Mouse (Mus musculus): ENCODE results near the gene Treml2. TPM values are rescaled to one million over a fixed set of nuclear protein-coding genes. Genes with fewer than 3 reads are reported as not detected.
"Not testable (repeated sequence)": the region's sequence is repeated elsewhere in the genome, so short reads cannot be mapped to it uniquely, and the experiment has no call there.

The Treml2 gene
- polyA plus RNA-seq, 1 experiment from 2014 or later, result 0.10 TPM

DNA sequence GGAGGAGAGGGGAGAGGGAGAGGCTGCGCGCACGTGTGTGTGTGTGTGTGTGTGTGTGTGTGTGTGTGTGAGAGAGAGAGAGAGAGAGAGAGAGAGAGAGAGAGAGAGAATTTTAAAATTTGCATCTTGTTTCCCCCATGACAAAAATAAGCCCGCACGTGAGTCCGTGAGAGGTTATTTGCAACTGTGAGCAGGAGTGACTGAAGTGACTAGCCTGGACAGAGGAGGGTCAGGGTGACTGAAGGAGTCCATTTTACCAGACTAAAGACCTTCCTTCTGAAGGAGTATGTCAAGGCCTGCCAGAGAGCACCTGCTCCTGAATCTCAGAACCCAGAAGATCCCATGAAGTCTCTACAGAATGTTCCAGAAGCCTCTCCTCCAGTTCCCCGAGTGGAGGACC lies 458 bp downstream of the Treml2 start:
- Histone ChIP-seq H3K4me3 (ENCODE audit: low read depth, low read length) (no peak overlapping the region), H3K9me3 (ENCODE audit: control insufficient read depth, low read length) (no peaks in the 10 kb centered on the region), H3K9ac (ENCODE audit: low read length) (no peak overlapping the region), H3K27ac (replicated peaks) (no peak overlapping the region), H3K27me3 (ENCODE audit: control insufficient read depth, insufficient read depth, low read length) (no peaks in the 10 kb centered on the region), H3K4me2 (replicated peaks; ENCODE audit: low read depth) (no peak overlapping the region), H3K36me3 (ENCODE audit: control insufficient read depth, insufficient read depth, low read length) (no peaks in the 10 kb centered on the region), H3K4me1 (replicated peaks; ENCODE audit: control insufficient read depth, insufficient read depth) (no peaks in the 10 kb centered on the region)
- ATAC-seq (ENCODE audit: low FRiP score, low TSS enrichment) (no peak), DNase-seq (ENCODE audit: low spot score) (no peak)
- TF ChIP-seq CTCF (IDR thresholded peaks at IDR 0.05; ENCODE audit: low read depth), result no peak
- no peak for TF ChIP-seq EP300 (optimal IDR thresholded peaks at IDR 0.05)
- 49% methylated on average over 7 of the region's 7 CpGs for WGBS

DNA sequence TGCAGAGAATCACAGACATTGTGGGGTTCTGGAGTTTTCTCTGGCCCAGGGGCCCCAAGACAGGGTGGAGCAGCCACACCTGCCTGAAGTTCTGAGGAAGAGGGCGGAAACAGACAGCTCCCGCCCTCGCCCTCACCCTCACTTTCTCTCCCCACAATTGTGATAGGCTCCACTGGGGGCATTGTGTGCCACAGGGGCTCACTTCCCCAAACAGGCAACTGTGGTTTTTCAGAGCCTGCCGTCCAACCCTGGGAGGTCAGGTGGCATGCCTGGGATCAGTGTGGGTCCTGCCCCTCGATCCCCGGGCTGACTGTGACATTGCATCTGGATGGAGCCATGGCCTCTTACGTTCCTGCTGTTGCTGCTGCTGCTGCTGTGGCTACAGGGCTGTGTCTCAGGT lies 901 bp downstream of the Treml2 start:
- no peaks in the 10 kb centered on the region for H3K36me3 ChIP-seq (ENCODE audit: control insufficient read depth, insufficient read depth, low read length)
- H3K4me2 ChIP-seq (replicated peaks; ENCODE audit: low read depth), result no peak overlapping the region
- ATAC-seq (ENCODE audit: low FRiP score, low TSS enrichment) (no peak), DNase-seq (ENCODE audit: low spot score) (no peak)
- H3K4me3 ChIP-seq (ENCODE audit: low read depth, low read length), result no peak overlapping the region
- TF ChIP-seq CTCF (IDR thresholded peaks at IDR 0.05; ENCODE audit: low read depth), result no peak
- TF ChIP-seq EP300 (optimal IDR thresholded peaks at IDR 0.05), result no peak
- H3K27ac ChIP-seq (replicated peaks), result no peak overlapping the region
- H3K4me1 ChIP-seq (replicated peaks; ENCODE audit: control insufficient read depth, insufficient read depth), result no peaks in the 10 kb centered on the region
- H3K27me3 ChIP-seq (ENCODE audit: control insufficient read depth, insufficient read depth, low read length), result no peaks in the 10 kb centered on the region
- WGBS, result 63% methylated on average over 7 of the region's 7 CpGs
- H3K9ac ChIP-seq (ENCODE audit: low read length), result no peak overlapping the region
- H3K9me3 ChIP-seq (ENCODE audit: control insufficient read depth, low read length), result no peaks in the 10 kb centered on the region

DNA sequence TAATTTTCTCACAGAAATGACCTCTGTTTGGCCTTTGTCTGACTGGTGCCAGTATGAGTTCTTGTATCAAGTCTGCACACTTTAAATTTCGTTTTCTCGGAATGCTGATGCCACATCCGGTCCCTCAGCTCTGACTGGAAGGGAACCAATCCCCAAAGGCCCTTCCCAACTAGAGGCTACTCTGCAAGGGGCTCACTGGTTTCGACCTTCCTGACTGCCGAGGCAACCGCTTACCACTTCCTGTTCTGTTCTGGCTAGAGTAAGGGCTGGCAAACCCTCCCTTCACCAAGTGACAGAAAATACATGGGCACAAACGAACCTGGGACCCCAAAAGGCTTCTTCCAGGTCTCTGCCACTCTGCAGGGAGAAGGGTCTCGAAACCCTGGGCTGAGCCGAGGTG lies 1.6 kb downstream of the Treml2 start:
- no peak for ATAC-seq (ENCODE audit: low FRiP score, low TSS enrichment)
- WGBS, result 74% methylated on average over 9 of the region's 9 CpGs
- no peak overlapping the region for H3K4me2 ChIP-seq (replicated peaks; ENCODE audit: low read depth)

DNA sequence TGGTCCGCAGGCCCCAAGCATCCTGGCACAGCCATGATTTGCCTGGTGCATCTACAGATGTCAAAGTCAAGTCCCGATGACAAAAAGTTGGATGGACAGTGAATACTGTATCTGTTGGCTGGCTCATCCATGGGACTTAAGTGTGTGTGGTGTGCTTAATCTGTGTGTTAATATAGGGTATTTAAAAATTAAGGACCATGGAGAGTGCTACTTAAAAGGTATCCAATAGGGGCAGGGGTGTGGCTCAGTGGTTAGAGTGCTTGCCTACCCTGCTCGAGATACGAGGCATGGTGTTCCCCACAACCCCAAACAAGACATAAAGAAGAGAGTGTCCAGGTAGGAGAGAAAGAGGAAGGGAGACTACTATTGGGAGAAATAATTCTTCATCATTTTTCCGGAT lies 2.5 kb downstream of the Treml2 start:
- no peak overlapping the region for H3K27ac ChIP-seq (replicated peaks)
- WGBS, result 84% methylated on average over 5 of the region's 5 CpGs
- no peak overlapping the region for H3K4me3 ChIP-seq (ENCODE audit: low read depth, low read length)
- TF ChIP-seq CTCF (IDR thresholded peaks at IDR 0.05; ENCODE audit: low read depth), result no peak
- TF ChIP-seq EP300 (optimal IDR thresholded peaks at IDR 0.05), result no peak
- no peaks in the 10 kb centered on the region for H3K9me3 ChIP-seq (ENCODE audit: control insufficient read depth, low read length)
- ATAC-seq (ENCODE audit: low FRiP score, low TSS enrichment) (no peak), DNase-seq (ENCODE audit: low spot score) (no peak)
- no peak overlapping the region for H3K9ac ChIP-seq (ENCODE audit: low read length)
- no peak overlapping the region for H3K4me2 ChIP-seq (replicated peaks; ENCODE audit: low read depth)
- no peaks in the 10 kb centered on the region for H3K4me1 ChIP-seq (replicated peaks; ENCODE audit: control insufficient read depth, insufficient read depth)
- H3K36me3 ChIP-seq (ENCODE audit: control insufficient read depth, insufficient read depth, low read length), result no peaks in the 10 kb centered on the region
- H3K27me3 ChIP-seq (ENCODE audit: control insufficient read depth, insufficient read depth, low read length), result no peaks in the 10 kb centered on the region

More for the DNA sequence above, 1.6 kb downstream of the Treml2 start:
- Histone ChIP-seq H3K27me3 (ENCODE audit: control insufficient read depth, insufficient read depth, low read length) (no peaks in the 10 kb centered on the region), H3K9ac (ENCODE audit: low read length) (no peak overlapping the region), H3K27ac (replicated peaks) (no peak overlapping the region), H3K4me1 (replicated peaks; ENCODE audit: control insufficient read depth, insufficient read depth) (no peaks in the 10 kb centered on the region), H3K36me3 (ENCODE audit: control insufficient read depth, insufficient read depth, low read length) (no peaks in the 10 kb centered on the region), H3K9me3 (ENCODE audit: control insufficient read depth, low read length) (no peaks in the 10 kb centered on the region), H3K4me3 (ENCODE audit: low read depth, low read length) (no peak overlapping the region)
- DNase-seq (ENCODE audit: low spot score), result no peak
- TF ChIP-seq CTCF (IDR thresholded peaks at IDR 0.05; ENCODE audit: low read depth) (no peak), EP300 (optimal IDR thresholded peaks at IDR 0.05) (no peak)

DNA sequence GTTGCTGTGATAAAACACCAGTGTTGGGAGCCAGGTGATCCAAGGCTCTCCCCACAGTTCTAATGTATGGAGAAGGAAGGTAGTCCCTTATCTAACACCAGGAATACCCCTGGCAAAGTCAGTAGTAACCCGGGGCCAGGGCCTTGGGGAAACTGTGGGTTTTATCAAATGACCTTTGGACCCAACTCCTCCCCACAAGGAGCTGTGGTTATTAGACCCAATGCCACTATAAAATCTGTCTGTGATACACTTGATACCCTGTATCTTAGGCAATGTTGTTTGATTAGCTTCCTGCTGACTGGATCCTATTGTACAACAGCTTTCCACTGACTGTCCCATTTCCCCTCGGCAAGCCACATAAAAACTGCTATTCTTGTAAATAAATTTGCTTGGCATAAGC lies 12.8 kb downstream of the Treml2 start:
- no peak for ATAC-seq (ENCODE audit: low FRiP score, low TSS enrichment)
- no peak for DNase-seq (ENCODE audit: low spot score)

DNA sequence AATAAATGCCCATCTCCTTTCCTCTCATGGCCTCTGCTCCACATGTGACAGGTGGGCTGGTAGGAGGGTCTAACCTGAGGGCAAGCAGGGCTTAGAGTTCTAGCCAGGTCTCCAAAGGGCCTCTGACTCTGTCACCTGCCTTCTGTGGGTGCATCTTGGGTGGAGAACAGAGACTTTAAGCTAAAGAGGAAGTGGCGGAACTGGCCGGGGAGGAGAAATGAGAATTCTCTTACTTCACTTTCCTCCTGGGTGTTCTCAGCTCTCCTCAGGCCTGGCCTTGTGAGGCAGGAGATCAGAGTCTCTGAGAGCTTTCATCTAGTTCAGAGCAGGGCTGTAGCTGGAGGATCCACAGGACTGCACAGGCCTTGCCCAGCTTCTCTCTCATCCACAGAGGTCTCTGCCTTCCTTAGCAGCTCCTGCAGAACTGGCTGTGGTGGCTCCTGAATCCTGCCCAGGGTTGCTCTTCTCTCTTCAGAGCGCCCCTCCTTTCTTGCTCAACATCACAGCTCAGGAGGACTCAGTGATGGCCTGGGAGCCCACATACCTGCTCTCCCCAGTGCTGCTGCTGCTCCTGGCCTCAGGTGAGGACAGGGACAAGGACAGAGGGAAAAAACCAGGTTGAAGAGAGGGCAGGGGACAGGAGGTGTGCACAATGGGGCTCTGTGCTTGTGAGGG lies 16.7 kb downstream of the Treml2 start, which contains the start of gene B430306N03Rik:
Gene B430306N03Rik, plus strand, starts transcription at position 237 of the 675 bp plus-strand sequence.
- ATAC-seq (ENCODE audit: low FRiP score, low TSS enrichment); H3K27me3 ChIP-seq (ENCODE audit: control insufficient read depth, insufficient read depth, low read length); H3K4me3 ChIP-seq (ENCODE audit: low read depth, low read length); H3K27ac ChIP-seq (replicated peaks); H3K9ac ChIP-seq (ENCODE audit: low read length); H3K4me1 ChIP-seq (replicated peaks; ENCODE audit: control insufficient read depth, insufficient read depth); H3K4me2 ChIP-seq (replicated peaks; ENCODE audit: low read depth); H3K9me3 ChIP-seq (ENCODE audit: control insufficient read depth, low read length); DNase-seq (ENCODE audit: low spot score); H3K36me3 ChIP-seq (ENCODE audit: control insufficient read depth, insufficient read depth, low read length): not testable (repeated sequence)
- WGBS, result 70% methylated on average over 3 of the region's 3 CpGs

More for the DNA sequence above, 12.8 kb downstream of the Treml2 start:
- Histone ChIP-seq H3K4me3 (ENCODE audit: low read depth, low read length) (no peak overlapping the region), H3K9ac (ENCODE audit: low read length) (no peak overlapping the region), H3K4me2 (replicated peaks; ENCODE audit: low read depth) (no peak overlapping the region), H3K27me3 (ENCODE audit: control insufficient read depth, insufficient read depth, low read length) (no peaks in the 10 kb centered on the region), H3K36me3 (ENCODE audit: control insufficient read depth, insufficient read depth, low read length) (no peaks in the 10 kb centered on the region), H3K4me1 (replicated peaks; ENCODE audit: control insufficient read depth, insufficient read depth) (no peaks in the 10 kb centered on the region), H3K27ac (replicated peaks) (no peak overlapping the region), H3K9me3 (ENCODE audit: control insufficient read depth, low read length) (no peaks in the 10 kb centered on the region)
- WGBS, result 41% methylated on average over 2 of the region's 2 CpGs
- TF ChIP-seq CTCF (IDR thresholded peaks at IDR 0.05; ENCODE audit: low read depth), result no peak
- TF ChIP-seq EP300 (optimal IDR thresholded peaks at IDR 0.05), result no peak
